Mouse (Mus musculus): ENCODE data around the gene Sdc3.

Sdc3 gene

GRCm38 (mm10) chr4:130793180-130793501, 804 bp downstream of the Sdc3 start:
- no peak for ATAC-seq (ENCODE audit: low TSS enrichment)

- no peak for ATAC-seq (ENCODE audit: low TSS enrichment)
Measured at GRCm38 (mm10) chr4:130794771-130795170, 2.4 kb downstream of the Sdc3 start.

- no peak for ATAC-seq (ENCODE audit: low TSS enrichment)
Measured at GRCm38 (mm10) chr4:130795970-130796369, 3.6 kb downstream of the Sdc3 start.

GRCm38 (mm10) chr4:130797201-130798051, 5.1 kb downstream of the Sdc3 start:
- no peak for ATAC-seq (ENCODE audit: low TSS enrichment)

- no peak for ATAC-seq (ENCODE audit: low TSS enrichment)
Measured at GRCm38 (mm10) chr4:130798416-130798815, 6.1 kb downstream of the Sdc3 start.

GRCm38 (mm10) chr4:130799118-130799517, 6.8 kb downstream of the Sdc3 start:
- no peak for ATAC-seq (ENCODE audit: low TSS enrichment)

GRCm38 (mm10) chr4:130799582-130799981, 7.2 kb downstream of the Sdc3 start:
- no peak for ATAC-seq (ENCODE audit: low TSS enrichment)

GRCm38 (mm10) chr4:130800147-130800546, 7.8 kb downstream of the Sdc3 start:
- ATAC-seq (ENCODE audit: low TSS enrichment) = no peak

- ATAC-seq (ENCODE audit: low TSS enrichment) = no peak
Measured at GRCm38 (mm10) chr4:130801198-130801597, 8.9 kb downstream of the Sdc3 start.

- ATAC-seq (ENCODE audit: low TSS enrichment) = no peak
Measured at GRCm38 (mm10) chr4:130801624-130802329, 9.4 kb downstream of the Sdc3 start.

GRCm38 (mm10) chr4:130803591-130803990, 11.3 kb downstream of the Sdc3 start:
- ATAC-seq (ENCODE audit: low TSS enrichment) = no peak

GRCm38 (mm10) chr4:130804292-130804691, 12.0 kb downstream of the Sdc3 start:
- no peak for ATAC-seq (ENCODE audit: low TSS enrichment)

GRCm38 (mm10) chr4:130804771-130805361, 12.5 kb downstream of the Sdc3 start:
- peak; percentile 41; the same call in 1 of the 2 replicates for ATAC-seq (ENCODE audit: low TSS enrichment)

GRCm38 (mm10) chr4:130805746-130806145, 13.4 kb downstream of the Sdc3 start:
- no peak for ATAC-seq (ENCODE audit: low TSS enrichment)

GRCm38 (mm10) chr4:130806746-130807145, 14.4 kb downstream of the Sdc3 start:
- no peak for ATAC-seq (ENCODE audit: low TSS enrichment)

- ATAC-seq (ENCODE audit: low TSS enrichment) = no peak
Measured at GRCm38 (mm10) chr4:130809784-130810183, 17.4 kb downstream of the Sdc3 start.

- ATAC-seq (ENCODE audit: low TSS enrichment) = no peak
Measured at GRCm38 (mm10) chr4:130810845-130811244, 18.5 kb downstream of the Sdc3 start.

GRCm38 (mm10) chr4:130811385-130811784, 19.0 kb downstream of the Sdc3 start:
- 0 out of 2 replicates have a peak, but pooled peaks have one; percentile 3 for ATAC-seq (ENCODE audit: low TSS enrichment)

- peak; percentile 59; the same call in 1 of the 2 replicates for ATAC-seq (ENCODE audit: low TSS enrichment)
Measured at GRCm38 (mm10) chr4:130813958-130814357, 21.6 kb downstream of the Sdc3 start.

- no peak for ATAC-seq (ENCODE audit: low TSS enrichment)
Measured at GRCm38 (mm10) chr4:130814742-130815330, 22.5 kb downstream of the Sdc3 start.

GRCm38 (mm10) chr4:130815860-130816259, 23.5 kb downstream of the Sdc3 start:
- ATAC-seq (ENCODE audit: low TSS enrichment) = peak; percentile 62

GRCm38 (mm10) chr4:130819806-130820205, 27.5 kb downstream of the Sdc3 start:
- no peak for ATAC-seq (ENCODE audit: low TSS enrichment)

All from frontal cortex, adult (tissue).